Mouse (Mus musculus) thymus, postnatal 0 days (tissue): Measurements from ENCODE around the gene Zdhhc16. TPM values are rescaled to one million over a fixed set of nuclear protein-coding genes. Genes with fewer than 3 reads are reported as not detected.
"Not testable (repeated sequence)": the region's sequence is repeated elsewhere in the genome, so short reads cannot be mapped to it uniquely, and the experiment has no call there.

Experiments
- DNase-seq: peaks from one replicate; pipeline ENCODE4 v3.0.0-alpha.2; 2015; ENCODE audit warnings: low spot score
- polyA plus RNA-seq: library from polyadenylated mRNA; unstranded; fragments of >200 nt; fragmentation: Nextera tagmentation; extraction: Ambion mirVana; gene quantifications from 2 replicates; pipeline ENCODE4 v1.2.1, GENCODE M21; 2015

The Zdhhc16 gene
- polyA plus RNA-seq, 1 experiment from 2014 or later: 67.8 TPM

- DNase-seq: no peak
These were observed 19.3 kb upstream of the Zdhhc16 start for GRCm38 (mm10) chr19:41913774-41914591.

DNA sequence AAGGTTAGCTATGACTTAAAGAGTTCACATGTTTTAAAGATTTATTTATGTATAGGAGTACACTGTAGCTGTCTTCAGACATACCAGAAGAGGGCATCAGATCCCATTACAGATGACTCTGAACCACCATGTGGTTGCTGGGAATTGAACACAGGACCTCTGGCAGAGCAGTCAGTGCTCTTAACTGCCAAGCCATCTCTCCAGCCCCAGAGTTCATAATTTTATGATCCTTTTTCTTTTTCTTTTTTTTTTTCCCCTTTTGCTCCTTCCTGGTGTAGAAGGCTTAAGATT lies 18.7 kb upstream of the Zdhhc16 start:
- not testable (repeated sequence) for DNase-seq

DNA sequence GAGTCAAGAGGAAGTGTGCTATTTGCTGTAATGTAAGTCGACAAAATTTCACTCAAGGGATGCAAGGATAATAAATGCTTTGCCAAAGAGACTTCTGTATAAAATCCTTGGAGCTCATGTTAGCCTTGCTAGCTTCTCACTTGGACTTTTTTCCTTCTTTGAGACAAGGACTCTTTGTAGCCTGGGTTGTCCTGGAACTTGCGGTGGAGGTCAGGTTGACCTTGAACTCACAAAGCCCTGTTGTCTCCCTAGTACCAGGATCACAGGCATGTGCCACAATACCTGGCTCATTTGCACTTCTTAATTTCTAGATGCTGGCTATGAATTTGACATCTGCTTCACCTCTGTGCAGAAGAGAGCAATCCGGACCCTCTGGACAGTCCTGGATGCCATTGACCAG lies 18.0 kb upstream of the Zdhhc16 start:
- no peak for DNase-seq

DNA sequence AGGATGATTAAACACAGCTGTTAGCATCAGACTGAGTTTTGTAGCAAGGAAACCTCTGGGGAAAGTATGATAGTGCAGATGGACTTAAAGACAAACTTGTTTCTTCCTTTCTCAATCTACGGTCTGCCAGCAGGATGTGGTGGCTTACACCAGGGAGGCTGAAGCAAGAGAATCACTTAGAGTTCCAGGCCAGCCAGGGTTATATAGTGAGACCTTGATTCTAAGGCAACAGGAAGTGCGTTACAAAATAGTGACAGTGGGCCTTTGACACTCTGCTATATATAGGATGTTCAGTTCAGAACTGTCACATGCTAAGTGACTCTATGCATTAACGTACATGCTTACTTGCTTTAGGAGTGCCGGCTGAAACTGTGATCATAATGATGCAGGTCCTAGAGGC lies 16.4 kb upstream of the Zdhhc16 start:
- DNase-seq: no peak

GRCm38 (mm10) chr19:41919471-41919870 lies 13.8 kb upstream of the Zdhhc16 start:
- DNase-seq: no peak

DNA sequence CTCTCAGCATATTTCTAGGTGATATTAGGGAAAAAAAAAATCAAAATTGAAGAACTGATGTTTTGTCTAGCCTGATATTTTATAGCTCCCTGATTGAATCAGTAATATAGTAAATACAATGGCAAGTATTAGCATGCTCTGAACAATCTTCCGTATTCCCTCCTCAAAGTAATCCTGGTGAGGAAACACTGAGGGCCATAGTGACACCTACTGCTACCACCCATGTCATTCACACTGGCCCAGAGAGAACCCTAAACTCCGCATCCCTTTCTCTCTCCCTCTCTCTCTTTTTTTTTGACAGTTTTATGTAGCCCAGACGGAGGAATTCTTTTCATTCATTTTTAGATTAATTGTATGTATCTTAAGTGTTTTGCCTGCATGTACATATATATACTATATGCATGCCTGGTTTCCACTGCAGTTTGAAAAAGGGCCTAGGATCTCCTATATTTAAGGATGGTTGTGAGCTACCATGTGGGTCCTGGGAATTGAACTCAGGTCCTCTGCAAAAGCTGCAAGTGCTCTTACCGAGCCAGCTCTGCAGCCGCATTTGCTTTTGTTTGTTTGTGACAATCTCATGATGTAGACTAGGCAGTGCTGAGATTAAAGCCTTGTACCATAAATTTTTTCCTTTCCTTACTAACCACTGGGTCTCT lies 12.7 kb upstream of the Zdhhc16 start:
- DNase-seq: no peak

- peak; percentile 63 for DNase-seq
These were observed 594 bp upstream of the Zdhhc16 start for GRCm38 (mm10) chr19:41932686-41933085.

DNA sequence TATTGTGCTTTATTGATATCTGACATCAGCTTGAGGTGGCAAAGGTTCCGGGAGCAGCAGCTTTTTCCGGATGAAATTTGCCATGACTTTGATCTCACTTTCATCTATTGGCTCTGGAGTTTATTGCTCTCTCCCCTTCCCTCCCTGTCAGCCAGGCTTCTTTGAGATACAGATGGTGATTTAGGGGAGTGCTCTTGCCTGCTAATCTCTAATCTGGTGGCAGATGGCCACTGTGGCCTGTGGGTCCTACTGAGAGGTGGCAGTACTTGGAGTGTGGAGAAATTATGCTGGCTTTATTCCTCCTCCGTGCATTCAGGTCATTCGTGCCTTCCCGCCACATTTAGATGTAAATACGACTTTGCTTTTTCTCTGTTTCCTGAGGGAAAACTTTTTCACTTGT lies 844 bp downstream of the Zdhhc16 start:
- DNase-seq: no peak

DNA sequence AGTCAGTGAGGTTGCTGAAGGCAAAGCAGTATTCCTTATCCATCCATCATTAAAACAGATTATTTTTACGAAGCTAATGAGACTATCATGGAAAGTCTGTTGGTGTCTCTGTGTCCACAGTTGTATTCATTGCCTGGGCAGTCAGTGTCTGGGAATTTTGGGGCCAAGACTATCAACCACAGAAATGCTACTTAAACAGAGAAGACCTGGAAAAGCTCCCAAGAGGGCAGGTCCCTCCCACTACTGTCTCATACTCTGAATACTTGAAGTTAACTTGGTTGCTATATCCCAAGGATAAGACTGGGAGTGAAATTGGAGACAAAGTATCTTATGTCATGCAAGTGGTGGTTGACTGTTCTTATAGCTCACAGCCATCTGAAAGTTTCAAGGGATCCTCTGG lies 2.6 kb downstream of the Zdhhc16 start:
- DNase-seq: no peak

DNA sequence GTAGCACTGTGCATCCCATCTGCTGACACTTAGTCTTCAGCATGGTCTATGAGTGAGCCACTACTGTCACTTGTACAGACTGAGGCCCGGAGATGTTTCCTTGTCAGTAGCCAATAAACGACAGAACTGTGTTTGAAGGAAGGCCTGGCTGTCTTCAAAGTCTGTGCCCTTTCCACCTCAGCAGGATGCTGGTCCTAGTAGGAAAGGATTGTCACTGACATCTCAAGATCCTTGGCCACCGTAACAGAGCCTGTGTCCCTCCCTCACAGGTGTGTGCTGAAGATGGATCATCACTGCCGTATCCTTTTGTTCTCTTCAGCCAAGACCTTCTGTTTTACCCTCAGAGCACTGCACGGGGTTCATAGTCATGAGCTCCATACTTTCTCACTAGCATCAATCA lies 5.3 kb downstream of the Zdhhc16 start:
- DNase-seq: no peak

GRCm38 (mm10) chr19:41943841-41944240 lies 10.6 kb downstream of the Zdhhc16 start:
- DNase-seq: no peak

- DNase-seq: no peak
These were observed 19.0 kb downstream of the Zdhhc16 start for GRCm38 (mm10) chr19:41952287-41952686.

DNA sequence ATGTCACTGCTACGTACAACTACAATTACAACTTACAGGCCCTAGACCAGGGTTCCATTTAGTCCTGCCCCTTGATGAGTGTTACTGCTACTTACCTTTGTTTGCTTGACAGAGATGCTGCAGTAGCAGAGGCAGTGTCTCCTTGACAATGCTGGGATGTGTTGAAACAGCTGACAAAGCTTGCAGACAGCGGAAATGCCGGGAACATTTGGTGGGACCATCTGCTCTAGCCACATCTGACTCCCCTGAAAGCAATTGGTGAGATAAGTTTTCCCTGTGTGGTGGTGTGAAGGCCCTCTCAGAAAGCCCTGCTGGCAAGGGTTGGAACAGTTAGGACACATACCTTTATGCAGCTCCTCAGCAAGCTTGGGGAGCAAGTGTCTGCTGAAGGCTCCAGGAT lies 20.3 kb downstream of the Zdhhc16 start:
- DNase-seq: no peak

GRCm38 (mm10) chr19:41969618-41970017 lies 36.3 kb downstream of the Zdhhc16 start:
- no peak for DNase-seq

DNA sequence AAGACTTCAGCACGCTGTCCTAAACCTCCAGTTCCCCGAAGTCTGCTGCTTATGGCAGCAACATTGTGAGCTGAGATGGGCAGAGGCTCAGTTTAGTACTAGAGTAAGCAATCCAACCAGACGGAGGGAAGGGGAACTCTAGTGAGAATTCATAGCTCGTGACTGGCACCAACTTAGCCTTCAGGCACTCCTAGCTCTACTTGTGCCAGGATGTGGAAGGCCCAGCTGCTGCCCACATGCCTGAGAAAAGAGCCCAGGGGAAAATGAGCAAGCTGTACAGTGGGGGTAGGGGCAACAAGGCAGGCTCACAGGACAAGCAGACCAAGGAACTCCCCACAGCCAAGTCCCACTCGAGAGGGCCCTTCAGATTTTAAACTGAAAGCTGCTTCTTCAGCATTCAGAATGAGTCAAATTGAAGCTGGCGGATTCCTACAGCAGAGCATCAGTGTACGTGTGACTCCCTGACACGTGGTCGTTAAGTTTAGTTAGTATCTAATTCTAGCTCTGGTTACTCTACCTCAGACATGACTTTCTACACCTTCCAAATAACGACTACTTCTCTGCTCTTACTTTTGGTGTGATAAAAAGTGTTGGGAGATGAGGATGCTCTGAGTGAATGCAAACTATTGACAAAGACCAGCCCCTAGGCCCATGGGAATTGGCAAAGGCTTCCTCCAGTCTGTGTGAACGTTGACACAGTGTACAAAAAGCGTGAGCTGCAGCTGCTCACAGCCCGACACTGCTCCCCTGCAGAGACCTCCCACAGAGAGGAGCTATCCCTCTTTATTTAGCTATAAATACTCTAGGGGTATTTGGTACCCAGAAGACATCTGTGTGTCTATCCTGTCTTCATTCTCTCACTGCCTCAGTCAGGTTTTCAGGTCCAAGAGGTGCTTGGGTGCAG lies 40.9 kb downstream of the Zdhhc16 start:
- no peak for DNase-seq

- no peak for DNase-seq
These were observed 47.1 kb downstream of the Zdhhc16 start for GRCm38 (mm10) chr19:41980422-41980818.

DNA sequence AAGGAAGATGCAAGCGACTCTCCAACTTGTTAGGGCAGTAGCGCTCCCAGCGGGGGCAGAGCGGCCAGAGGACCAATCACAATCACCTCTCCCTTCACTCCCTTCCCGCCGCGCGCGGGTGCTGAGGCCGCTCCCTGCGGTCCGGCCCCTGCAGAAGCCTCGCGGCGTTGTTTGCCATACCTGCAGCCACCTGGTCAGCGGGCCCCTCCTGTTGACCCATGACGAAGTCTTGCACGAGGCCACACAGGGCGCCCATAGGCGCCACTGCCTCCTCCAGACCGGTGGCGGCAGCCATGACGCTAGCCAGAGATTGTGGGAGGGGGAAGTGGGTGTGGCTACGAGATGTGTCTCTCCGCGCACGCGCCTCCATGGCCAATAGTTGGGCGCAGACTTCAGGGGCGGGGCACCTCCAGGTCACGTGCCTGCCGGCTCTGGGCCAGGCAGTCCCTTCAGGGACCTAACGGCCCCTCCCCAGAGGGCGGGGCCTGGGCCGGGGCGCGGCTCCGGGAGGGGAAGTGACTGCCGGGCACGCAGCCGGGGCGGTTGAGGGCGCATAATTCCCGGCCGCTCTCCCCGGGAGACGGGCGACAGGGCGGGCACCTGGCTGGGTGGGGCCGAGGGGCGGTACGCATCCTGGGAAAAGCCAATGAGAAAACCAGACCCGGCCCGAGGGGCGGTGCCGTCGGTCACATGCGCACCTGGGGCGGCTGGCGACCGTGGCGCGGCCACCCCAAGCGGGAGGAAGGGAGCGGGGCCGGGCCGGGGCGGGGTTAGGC lies 47.7 kb downstream of the Zdhhc16 start, which contains the start of gene Mms19:
Gene Mms19 (minus strand): TSS at position 339 of the 776 bp plus-strand sequence.
- peak; percentile 99 for DNase-seq

DNA sequence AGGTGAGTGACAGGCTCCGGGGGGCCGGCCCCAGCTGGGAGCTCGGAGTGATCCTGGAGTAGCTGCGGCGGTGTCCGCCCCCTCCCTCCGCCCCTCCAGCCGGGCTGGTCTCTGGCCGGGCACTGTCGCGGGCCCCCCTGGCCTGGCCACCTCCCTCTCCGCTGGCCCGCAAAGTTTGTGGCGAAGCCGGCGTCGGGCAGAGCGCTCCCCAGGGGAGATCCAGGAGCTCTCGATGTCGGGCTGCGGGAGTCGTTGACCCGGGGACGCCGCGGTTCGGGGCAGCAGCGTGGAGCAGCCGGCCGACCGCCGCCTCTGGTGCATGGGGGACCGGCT lies 48.3 kb downstream of the Zdhhc16 start, which contains the start of gene Ubtd1:
Gene Ubtd1 (plus strand): TSS at position 169 of the 333 bp plus-strand sequence.
- DNase-seq: no peak

GRCm38 (mm10) chr19:41981931-41982790 lies 48.9 kb downstream of the Zdhhc16 start:
- no peak for DNase-seq

- peak; percentile 44 for DNase-seq
These were observed 49.5 kb downstream of the Zdhhc16 start for GRCm38 (mm10) chr19:41982791-41983150.
